12 mouse cellular contexts compared by ENCODE assay signal in the genomic region with DNA sequence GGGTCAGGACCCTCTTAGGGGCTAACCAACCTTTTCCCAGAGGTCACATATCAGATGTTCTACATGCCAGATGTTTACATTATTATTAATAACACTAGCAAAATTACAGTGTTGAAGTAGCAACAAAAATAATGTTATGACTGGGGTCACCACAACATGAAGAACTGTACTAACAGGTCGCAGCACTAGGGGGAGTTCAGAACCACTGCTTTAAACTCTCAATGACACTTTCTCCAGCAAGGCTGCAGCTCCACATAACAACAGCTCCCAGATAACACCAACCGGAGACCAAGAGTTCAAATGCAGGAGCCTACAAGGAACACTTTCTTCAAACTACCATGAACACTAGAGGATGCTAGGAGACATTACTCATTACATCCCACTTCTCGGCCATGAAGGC.
DNase-seq lines count a peak whose midpoint lies in the region; ATAC-seq and TF ChIP-seq lines count a peak whose summit lies in the region.
"Had no signal": no experiment of that assay in that cellular context is flagged by ENCODE, and none has a peak within 500 bp of the region (broad histone marks: within the 10 kb centered on the region; RNA-seq: fewer than 3 reads in every experiment).

No protein-coding gene starts in this region.

- no peak for DNase-seq in heart, adult 11 months
- DNase-seq in lung, adult 2 months = no peak
- DNase-seq in lung, postnatal 25 days (ENCODE audit: low spot score) = no peak
- DNase-seq in lung, embryonic 14.5 days = peak; percentile 75
- DNase-seq in thymus, postnatal 25 days = peak; percentile 34
- DNase-seq in left cerebral cortex, postnatal 36 days (ENCODE audit: low spot score in 2 of 2) = no peak
- DNase-seq: adrenal gland, adult 8-10 months had no signal

- no peaks in the 10 kb centered on the region for H3K27me3 ChIP-seq in heart, embryonic 15.5 days
- H3K27me3 ChIP-seq in lung, embryonic 14.5 days (ENCODE audit: insufficient read depth, low read length) = no peaks in the 10 kb centered on the region
- H3K27me3 ChIP-seq: forebrain, embryonic 12.5 days; hindbrain, embryonic 15.5 days; liver, embryonic 15.5 days had no signal

- H3K36me3 ChIP-seq in heart, embryonic 15.5 days = no peaks in the 10 kb centered on the region
- H3K36me3 ChIP-seq in lung, embryonic 14.5 days (ENCODE audit: insufficient read depth) = no peaks in the 10 kb centered on the region
- H3K36me3 ChIP-seq: forebrain, embryonic 12.5 days; hindbrain, embryonic 15.5 days; liver, embryonic 15.5 days had no signal

- no peak overlapping the region for H3K4me3 ChIP-seq in heart, embryonic 15.5 days
- no peak overlapping the region for H3K4me3 ChIP-seq in lung, adult 2 months (replicated peaks; ENCODE audit: extremely low read depth, low read depth, low read length)
- H3K4me3 ChIP-seq in lung, embryonic 14.5 days (ENCODE audit: low read depth, low read length) = no peak overlapping the region
- H3K4me3 ChIP-seq: forebrain, embryonic 12.5 days; hindbrain, embryonic 15.5 days; liver, embryonic 15.5 days had no signal

- 70% methylated on average over 3 of the region's 3 CpGs for WGBS in heart, embryonic 15.5 days
- 74% methylated on average over 3 of the region's 3 CpGs for WGBS in lung, adult 2 months
- 66% methylated on average over 3 of the region's 3 CpGs for WGBS in lung, embryonic 14.5 days

- peak overlapping the region; percentile 26; the same call in 1 of the 2 replicates for H3K27ac ChIP-seq in heart, embryonic 15.5 days
- peak overlapping the region; percentile 49; the same call in 1 of the 2 replicates for H3K27ac ChIP-seq in lung, embryonic 14.5 days (ENCODE audit: low read depth)
- H3K27ac ChIP-seq: forebrain, embryonic 12.5 days; hindbrain, embryonic 15.5 days; liver, embryonic 15.5 days had no signal

- no peak for TF ChIP-seq POLR2A in lung, adult 2 months (IDR thresholded peaks at IDR 0.05; ENCODE audit: borderline replicate concordance, extremely low read depth, low read depth, low read length)

- no peak for ATAC-seq in heart, embryonic 15.5 days (replicated peaks; ENCODE audit: insufficient number of reproducible peaks, insufficient read depth, low FRiP score, low read depth)
- peak; percentile 42 for ATAC-seq in lung, embryonic 14.5 days (ENCODE audit: insufficient read depth)
- no peak for ATAC-seq in erythroblast, adult 5-6 weeks (replicated peaks; ENCODE audit: low FRiP score, poor library complexity, severe bottlenecking)

- no peak overlapping the region for H3K4me2 ChIP-seq in heart, embryonic 15.5 days
- H3K4me2 ChIP-seq in lung, embryonic 14.5 days = no peak overlapping the region
- H3K4me2 ChIP-seq: forebrain, embryonic 12.5 days; hindbrain, embryonic 15.5 days; liver, embryonic 15.5 days had no signal

- intact Hi-C loops in left cerebral cortex, postnatal 36 days (cut with DNase I) = no loop called here

- 0 out of 2 replicates have a peak, but pooled peaks cover 5% of the 10 kb centered on the region for H3K4me1 ChIP-seq in heart, embryonic 15.5 days (replicated peaks)
- H3K4me1 ChIP-seq in lung, adult 2 months (ENCODE audit: control insufficient read depth, insufficient read depth, low read length) = no peaks in the 10 kb centered on the region
- H3K4me1 ChIP-seq in lung, embryonic 14.5 days (ENCODE audit: insufficient read depth) = peaks cover 4% of the 10 kb centered on the region; the same call in 1 of the 2 replicates

- H3K9ac ChIP-seq in heart, embryonic 15.5 days = no peak overlapping the region
- H3K9ac ChIP-seq in lung, embryonic 14.5 days = no peak overlapping the region
- H3K9ac ChIP-seq: forebrain, embryonic 12.5 days; hindbrain, embryonic 15.5 days; liver, embryonic 15.5 days had no signal

- no peaks in the 10 kb centered on the region for H3K9me3 ChIP-seq in heart, embryonic 15.5 days (replicated peaks)
- H3K9me3 ChIP-seq in lung, embryonic 14.5 days (ENCODE audit: low read depth, low read length) = no peaks in the 10 kb centered on the region
- H3K9me3 ChIP-seq: forebrain, embryonic 12.5 days; hindbrain, embryonic 15.5 days; liver, embryonic 15.5 days had no signal

- TF ChIP-seq CTCF in lung, adult 2 months (IDR thresholded peaks at IDR 0.05; ENCODE audit: insufficient read depth, low read length) = 0 out of 2 replicates have a peak, but pooled peaks have one; percentile 7
- TF ChIP-seq CTCF in lung, embryonic 14.5 days (IDR thresholded peaks at IDR 0.05; ENCODE audit: low read depth) = peak; percentile 56

Comparison
In these comparisons a context has a peak if more than half of its experiments do, and no peak if none do; other contexts are left out.
1. DNase-seq: peak in lung, embryonic 14.5 days (single experiment) and thymus, postnatal 25 days (single experiment); none in heart, adult 11 months (single experiment), lung, adult 2 months (single experiment), lung, postnatal 25 days (single experiment) and left cerebral cortex, postnatal 36 days (0 of 2).